Mouse (Mus musculus) spleen, postnatal 36 days (tissue): ENCODE measurements around the gene Endov.

Experiments
- DNase-seq, 2 experiments: peaks; one replicate each; pipeline ENCODE4 v3.0.0; 2022; ENCODE audit warnings: low spot score in 2 of 2, mixed read lengths in 1 of 2

Gene Endov

DNA sequence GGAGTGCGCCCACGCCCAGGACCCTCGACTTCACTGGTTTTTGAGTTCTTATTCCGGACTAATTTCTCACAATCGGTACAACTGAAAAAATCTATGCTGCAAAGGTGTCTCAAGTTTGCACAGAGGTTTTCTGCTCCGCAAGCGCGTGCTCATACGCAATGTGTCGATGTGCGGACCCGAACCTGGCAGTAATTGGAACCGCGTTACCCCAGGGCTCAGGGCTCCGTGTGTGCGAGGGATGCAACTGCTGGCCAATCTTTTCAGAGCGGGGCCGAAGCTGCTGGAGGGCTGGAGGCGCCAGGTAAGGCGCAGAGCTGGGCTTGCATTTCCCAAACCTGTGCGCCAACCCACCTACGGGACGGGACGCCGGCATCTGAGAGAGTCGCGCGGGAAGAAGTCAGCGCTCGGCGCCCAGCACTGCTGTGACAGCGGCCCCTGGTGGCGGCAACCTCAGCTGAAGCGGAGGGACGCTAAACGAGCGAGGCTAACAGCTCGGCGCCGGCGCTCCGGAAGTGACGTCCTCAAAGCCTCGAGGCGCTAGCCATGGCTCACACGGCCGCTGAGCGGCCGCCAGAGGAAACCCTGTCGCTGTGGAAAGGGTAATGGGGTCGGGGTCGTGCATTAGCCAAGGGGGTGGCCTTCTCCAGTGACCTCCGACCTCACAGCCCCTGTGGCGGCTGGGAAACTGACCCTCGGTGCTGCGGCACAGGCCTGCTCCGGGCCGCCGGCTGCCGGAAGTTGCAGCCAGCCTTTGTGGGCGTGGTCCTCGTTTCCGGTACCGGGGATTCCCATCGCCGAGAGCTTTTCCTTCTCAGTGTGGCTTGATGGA lies at the start of gene Endov:
Gene Endov, plus strand, starts transcription at position 487 of the 829 bp plus-strand sequence.
- peak; percentile 95 for DNase-seq

DNA sequence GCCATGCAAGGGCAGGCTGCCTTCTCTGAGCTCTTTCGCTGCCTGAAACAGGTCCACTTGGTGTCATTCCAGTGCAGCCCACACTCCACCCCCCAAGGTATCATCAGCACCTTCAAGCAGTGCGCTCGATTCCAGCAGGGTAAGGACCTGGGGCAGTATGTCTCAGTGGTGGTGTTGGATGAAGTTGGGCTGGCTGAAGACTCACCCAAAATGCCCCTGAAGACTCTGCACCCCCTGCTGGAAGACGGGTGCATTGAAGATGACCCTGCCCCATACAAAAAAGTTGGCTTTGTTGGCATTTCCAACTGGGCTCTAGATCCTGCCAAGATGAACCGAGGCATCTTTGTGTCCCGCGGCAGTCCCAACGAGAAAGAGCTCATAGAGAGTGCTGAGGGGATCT lies 48.9 kb upstream of the Endov start:
- no peak for DNase-seq

DNA sequence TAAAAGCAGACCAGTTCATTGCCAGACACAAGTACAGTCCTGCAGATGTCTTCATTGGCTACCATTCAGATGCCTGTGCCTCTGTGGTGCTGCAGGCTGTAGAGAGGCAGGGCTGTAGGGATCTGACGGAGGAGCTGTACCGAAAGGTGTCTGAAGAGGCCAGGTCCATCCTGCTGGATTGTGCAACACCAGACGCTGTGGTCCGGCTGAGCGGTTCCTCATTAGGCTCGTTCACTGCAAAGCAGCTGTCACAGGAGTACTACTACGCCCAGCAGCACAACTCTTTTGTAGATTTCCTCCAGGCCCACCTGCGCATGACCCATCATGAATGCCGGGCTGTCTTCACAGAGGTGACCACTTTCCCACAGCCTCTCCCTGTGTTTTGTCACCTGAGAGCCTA lies 47.7 kb upstream of the Endov start:
- no peak for DNase-seq

DNA sequence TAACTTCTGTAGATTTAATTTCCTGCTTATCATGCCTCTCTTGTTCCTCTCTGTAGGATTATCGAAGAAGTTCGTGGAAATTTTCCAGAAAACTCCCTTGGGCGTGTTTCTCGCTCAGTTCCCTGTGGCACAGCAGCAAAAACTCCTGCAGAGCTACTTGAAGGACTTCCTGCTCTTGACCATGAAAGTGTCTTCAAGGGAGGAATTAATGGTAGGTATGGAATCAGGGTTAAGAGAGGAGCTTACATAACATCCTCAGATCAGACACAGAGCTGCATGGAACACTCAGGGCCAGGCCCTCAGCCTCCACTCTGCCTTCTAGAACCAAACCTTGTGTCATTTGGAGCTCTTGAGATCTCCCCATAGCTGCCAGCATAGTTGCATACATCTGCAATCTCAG lies 35.0 kb upstream of the Endov start:
- DNase-seq = no peak

DNA sequence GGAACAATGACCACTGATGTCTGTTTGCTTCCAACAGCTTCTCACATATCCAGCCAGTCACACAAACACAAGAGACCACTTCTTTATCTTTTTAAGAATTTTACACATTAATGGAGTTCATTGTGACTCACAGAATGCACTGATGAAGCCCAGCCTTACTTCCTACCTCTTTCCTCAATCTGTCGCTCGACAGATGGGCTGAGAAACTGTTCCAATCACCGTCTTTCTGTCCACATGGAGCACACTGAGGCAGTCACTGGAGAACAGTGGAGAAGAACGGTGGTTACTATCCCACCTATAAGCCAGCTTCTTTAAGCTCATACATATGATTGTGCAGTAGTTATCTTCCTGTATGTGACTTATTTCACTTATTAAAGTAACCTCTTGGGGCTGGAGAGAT lies 13.3 kb upstream of the Endov start:
- no peak for DNase-seq

DNA sequence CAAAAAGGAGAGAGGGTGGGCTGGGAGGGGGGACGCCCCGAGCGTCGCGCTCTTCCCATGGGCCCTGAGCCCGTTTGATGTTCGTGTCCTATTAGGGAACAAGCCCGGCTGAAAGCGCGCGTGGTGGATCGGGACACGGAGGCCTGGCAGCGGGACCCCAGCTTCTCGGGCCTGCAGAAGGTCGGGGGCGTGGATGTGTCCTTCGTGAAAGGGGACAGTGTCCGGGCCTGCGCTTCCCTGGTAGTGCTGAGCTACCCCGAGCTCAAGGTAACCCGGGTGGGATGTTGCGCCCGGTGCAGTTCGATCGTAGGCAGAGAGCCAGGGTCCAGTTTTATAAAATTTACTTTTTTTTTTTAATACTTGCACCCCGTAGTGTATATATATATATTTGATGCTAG lies 542 bp downstream of the Endov start:
- DNase-seq = no peak

DNA sequence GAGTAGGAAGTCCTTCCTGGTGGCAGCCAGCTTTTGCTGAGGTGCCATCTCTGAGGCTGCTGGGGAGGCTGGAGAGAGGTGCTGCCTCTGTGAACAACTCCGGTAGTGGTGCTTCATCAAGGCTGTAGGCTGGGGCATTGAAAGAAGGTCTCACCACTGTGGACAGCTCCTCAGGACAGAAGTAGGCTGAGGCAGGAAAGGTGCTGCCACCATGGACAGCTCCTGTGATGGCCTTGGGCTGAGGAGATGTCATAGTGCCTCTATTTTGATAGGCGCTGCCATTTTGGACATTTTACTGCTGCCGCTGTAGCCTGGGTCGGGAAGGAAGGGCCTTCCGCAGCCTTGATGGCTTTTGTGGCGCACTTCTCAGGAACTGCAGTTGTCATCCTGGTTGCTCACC lies 1.7 kb downstream of the Endov start:
- no peak for DNase-seq

DNA sequence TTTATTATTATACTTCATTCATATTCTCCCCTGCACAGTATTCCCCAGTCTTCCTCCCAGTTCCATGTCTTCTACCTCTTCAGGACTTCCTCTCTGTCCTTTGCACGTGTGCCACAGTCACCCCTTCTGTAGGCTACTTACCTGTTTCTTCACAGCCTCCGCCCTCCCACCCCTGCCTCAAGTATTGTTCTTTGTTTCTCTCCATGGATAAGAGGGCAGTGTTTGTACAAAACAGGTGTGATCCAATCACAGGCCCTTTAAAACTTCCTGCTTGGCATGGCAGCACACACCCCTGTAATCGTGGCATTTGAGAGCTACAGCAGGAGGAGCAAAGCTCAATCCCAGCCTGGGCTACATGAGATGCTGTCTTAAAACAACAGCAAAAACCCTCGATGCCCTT lies 2.4 kb downstream of the Endov start:
- no peak for DNase-seq

DNA sequence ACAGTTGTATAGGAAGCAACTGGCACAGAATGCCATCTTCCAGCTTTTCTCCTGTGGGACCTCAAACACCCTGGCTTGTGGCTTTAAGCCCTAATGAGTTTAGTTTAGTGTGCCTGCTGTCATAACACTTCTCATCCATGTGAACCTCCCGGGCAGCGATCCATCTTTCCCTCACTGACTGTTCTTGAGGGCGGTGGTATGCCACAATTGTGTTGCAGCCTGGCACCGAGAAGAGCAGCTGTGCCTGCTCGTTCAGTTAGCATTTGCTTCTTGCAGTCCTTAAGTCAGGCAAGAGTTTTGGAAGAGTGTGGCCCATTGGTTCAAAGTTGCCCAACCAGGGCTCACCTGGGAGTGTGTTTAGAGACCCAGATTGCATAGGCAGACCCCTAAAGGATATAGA lies 5.0 kb downstream of the Endov start:
- DNase-seq = no peak

DNA sequence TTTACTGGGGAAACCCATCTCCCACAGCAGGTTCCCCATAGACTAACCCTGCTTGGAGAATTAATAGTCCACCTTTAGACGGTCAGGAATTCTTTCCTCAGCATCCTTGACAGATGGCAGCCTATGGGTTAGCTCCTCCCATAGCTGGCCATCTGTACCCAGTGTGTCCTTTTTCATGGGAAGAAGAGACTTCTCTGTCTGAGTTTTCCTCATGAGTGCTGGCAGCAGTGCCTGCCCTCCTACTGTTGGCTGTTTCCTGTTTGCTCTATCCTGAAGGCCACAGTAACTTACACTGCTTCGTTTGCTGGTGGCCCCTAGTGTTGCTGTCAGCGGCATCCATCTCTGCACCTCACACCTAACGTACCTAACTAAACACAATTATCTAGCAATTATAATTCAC lies 6.3 kb downstream of the Endov start:
- no peak for DNase-seq

DNA sequence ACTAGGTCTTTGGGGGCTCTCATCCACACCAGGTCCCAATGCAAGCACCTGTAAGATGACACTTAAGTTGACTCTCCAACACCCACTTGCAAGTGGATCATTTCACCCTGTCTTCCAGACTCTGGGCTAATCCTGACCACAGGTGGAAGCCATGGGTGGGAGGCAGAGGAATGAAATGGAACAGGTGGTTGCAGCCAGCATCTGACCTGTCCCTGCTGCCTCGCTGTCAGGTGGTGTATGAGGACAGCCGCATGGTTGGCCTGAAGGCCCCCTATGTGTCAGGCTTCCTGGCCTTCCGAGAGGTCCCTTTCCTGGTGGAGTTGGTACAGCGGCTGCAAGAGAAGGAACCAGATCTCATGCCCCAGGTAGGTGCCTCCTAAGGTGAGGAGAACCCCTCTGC lies 8.2 kb downstream of the Endov start:
- DNase-seq = no peak

DNA sequence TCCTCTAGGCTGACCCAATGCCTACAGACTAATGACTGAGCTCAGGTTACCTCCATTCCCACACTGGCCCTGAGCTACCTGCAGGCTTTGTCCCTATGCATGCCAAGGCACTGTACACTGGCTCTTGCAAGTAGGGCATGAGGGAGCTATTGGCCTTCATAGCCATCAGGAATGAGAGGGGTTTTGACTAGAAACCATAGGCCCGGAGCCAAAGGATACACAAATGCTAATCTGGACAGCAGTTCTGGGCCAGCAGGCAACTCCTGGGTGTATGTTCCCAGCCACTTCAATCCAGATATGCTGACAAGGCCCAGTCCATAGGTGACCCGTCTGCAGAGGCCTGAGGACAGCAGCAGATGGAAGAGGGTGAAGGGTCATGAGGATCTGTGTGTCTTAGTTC lies 8.9 kb downstream of the Endov start:
- DNase-seq = no peak

DNA sequence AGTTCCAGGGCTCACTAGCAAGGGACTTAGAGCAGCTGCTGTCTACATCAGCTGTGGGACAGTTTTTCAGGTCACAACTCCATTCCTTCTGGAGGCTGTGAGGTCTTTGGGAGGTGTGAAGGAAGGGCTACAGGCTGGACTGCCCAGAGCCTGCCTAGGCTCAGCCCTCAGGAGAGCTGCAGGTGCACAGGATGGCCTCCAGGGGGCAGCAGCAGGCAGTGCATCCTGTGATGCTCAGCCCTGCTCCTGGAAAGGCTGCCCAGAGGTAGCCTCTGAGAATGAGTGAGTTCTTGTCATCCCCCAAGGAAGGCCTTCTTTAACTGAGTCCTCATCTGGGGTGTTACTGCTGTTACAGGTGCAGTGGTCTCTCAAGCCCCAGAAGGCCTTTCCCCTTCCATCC lies 12.5 kb downstream of the Endov start:
- peak; percentile 32 to 48 for DNase-seq

DNA sequence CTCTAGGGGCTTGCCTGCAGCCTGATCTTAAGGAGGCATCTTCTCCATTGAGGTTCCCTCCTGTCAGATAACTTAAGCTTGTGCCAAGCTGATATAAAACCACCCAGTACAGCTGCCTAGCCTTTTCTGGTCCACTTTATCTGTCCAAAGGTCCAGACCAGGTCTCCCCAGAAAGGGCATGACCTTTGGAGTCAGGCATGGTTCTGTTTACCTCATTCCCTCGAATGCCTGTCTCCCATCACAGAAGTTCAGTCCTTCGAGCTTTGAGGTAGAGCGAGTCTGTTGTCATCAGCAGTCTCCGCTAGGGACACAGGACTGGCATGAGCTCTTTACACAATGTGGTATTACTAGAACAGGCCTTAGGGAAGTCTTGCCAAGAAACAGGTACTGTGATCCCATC lies 15.2 kb downstream of the Endov start:
- no peak for DNase-seq

DNA sequence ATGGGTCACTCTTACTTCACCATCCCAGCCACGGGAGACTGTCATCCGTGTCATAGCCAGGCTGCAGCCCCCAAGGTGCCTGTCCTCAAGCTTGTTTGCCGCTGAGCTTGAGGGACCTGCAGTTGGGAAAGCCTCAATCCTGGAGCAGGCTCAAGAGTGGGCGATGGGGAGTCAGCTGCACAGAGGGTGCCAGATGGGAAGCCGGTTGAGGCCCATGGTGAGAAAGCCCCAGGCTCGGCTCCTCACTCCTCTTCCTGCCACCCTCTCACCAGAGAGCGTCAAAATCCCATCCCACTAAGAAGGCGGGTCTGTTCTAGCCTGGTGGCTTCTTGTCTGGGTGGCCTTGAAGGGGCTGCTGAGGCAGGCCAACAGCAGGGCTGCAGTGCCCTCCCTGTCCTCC lies 16.6 kb downstream of the Endov start:
- DNase-seq = no peak

DNA sequence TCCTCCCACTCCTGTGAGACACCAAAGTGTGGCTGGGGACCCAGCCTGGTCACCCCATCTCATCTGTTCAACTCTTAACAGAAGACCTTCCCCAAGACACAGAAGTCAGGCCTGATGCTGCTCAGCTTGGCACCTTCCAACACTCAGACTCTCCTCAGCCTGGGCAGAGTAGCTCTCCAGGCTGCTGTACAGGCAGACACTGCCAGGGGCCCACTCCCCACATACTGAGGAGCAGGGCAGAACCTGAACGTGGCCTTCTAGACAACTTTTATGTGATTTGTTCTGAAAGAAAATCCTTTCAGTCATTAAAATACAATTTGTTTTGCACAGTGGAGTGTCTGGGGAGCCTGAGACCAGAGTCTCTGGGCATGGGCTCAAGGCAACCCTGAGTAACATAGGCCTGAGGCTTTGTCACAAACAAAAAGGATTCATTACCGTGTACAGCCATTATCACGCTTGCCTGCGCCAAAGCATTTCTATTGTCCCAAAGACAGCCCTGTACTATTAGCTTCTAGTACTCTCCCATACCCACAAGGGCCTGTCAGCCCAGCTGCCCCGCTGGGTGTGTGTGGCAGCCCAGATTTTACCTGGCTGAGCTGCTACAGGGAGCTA lies 18.1 kb downstream of the Endov start:
- DNase-seq = no peak

DNA sequence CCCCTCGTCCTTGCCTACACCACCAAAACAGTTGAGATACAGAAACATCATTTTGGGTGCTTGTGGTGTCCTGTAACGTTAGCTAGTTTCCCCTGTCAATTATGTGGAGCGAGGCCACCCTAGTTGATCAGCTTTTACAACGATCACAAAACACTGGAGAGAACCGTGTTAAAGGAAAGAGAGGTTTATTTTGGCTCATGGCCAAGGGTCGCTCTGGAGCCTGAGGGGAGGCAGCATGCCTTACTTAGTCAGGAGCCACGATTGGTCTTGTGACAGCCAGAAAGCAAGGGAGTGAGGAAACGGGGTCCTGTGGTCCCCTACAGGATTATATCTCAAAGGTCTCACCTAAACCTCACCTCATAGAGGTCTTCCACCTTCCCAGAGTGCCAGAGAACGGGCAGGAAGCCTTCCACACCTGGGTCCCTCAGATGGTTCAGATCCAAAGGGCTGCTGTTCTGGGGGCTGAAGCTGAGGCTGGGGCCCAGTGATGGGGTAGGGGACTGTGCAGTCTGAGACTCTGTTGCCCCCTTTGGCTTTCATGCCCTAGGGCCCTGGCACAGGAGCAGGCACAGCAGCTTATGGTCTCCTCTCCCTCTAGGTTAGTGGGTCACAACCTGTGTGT lies 22.0 kb downstream of the Endov start:
- no peak for DNase-seq

DNA sequence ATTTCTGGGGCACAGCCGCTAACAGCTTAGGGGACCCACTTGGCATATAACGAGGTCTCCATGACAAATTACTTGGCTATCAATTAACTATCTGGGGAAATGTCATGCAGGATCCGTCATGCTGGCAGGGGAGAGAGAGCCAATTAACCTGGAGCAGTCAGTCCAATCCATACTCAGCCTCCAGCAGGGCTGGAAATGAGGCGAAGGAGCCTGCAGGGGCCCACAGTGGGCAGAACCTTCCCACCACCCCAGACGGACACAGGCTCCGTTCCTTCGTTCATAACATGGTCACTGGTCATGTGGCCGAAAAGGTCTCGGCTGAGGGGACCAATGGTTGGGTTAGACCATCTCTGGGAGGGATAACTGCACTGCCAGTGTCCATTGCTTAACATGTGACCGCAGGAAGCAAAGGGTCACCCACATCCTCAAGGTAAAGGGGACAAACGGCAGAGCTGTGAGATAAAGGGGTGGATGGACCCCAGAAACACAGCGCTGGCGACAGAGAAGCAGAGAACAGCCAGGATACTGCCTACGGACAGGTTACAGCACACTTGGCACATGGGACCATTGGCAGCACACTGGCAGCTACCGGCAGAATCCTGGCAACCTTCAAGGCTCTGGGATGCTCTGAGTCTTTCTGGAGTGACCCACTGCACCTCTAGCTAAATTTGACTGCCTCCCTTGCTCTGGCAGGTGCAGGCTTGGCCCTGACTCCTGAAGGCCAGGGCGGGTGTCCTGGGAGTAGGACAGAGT lies 23.1 kb downstream of the Endov start:
- no peak for DNase-seq

DNA sequence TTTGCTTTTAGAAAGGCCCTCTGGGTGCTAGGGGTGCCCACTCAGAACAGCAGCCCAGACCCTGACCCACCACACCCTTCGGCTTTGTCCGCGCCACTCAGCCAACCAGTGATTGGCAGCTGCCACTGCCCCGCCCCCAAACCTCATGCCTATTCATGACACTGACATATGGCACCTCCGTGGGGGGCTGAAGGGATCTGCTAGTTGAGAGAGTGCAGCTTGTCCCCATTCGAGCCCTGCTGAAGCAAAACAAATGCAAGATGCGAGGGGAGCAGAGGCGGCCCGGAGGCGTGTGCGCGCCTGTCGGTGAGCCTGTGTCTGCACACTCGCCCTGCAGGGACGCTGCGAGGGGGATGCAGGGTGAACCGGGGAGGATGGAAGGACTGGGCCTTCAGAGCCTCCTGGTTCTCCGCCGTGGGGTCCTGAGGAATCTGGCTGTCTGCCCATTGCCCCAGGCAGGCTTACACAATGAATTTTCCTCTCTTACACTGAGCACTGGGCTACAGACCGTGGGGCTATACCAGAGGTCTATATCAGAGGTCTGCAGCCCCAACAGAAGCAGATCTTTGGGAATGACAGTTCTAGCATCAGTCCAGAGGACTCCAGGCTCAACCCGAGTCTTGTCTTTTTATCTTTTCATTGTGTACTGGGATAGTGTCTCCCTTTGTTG lies 24.0 kb downstream of the Endov start:
- DNase-seq = no peak

DNA sequence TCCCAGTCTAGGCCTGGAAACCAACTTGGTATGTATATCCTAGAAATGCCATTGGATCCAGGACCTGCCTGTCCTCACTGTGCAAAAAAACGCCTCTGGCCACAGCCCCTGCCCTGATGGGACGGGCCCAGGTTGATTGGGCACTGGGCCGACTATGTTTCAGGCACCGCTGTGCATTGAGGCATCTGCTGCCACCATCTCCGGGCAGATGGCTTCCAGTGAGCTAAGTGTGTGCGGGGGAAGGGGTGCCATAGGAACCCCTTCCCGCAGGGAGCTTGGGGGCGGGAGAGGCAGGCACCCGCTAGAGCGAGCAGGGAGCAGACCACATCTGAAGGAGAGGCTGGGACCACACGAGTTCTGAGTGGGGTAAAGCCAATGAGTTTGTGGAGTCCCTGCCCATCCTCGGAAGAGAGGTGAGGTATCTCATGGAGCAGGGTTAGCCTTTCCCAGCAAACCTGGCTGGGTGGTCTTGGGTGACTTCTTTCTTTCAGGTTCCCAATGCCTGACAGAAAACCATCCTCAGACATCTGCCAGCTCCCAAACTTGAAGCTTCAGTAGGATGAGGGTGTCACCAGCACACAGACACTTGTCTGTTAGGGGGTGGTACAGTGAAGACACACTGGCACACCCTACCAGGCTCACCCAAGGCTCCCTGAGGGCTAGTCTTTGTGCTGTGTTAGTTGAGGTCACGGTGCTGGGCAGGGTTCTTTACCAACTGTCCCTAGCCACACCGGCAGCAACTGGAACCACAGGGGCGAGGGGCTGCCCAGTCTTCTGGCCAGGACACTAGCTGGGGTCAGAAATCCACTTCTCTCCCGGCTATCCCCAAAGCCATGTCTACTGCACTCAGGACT lies 24.9 kb downstream of the Endov start:
- no peak for DNase-seq
